Mouse (Mus musculus): ENCODE measurements around the gene Tm7sf3.

DNA sequence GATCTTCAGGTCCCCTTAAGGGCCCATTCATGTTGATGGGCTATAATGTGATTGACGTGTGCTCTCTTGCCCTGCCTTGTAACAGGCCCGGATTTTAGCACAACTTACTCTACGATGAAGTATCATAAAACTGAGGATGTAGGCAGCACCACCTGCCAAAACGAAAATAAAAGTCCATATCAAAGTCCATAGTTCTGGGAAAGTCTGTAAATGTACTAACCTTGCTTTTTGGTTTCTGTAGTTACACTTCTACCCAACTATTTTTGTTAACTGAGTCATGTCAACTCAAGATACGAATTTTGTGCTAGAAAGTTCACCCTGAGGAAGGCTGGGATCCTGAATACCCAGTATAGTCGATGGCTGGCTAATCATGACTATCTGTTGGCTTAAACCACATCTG is 1.6 kb downstream of the Tm7sf3 start:
- TF ChIP-seq POLR2A (IDR thresholded peaks at IDR 0.05; ENCODE audit: low read depth, low read length) = no peak
- TF ChIP-seq CTCF (IDR thresholded peaks at IDR 0.05; ENCODE audit: borderline replicate concordance, insufficient read depth, low read length) = no peak

Data from embryonic fibroblast, embryonic 13.5 days (primary cell).